Mouse (Mus musculus): ENCODE measurements around the gene Cldnd1. TPM values are rescaled to one million over a fixed set of nuclear protein-coding genes. Genes with fewer than 3 reads are reported as not detected.

Cldnd1 gene
- polyA plus RNA-seq, 1 experiment from 2014 or later: 70.1 TPM

DNA sequence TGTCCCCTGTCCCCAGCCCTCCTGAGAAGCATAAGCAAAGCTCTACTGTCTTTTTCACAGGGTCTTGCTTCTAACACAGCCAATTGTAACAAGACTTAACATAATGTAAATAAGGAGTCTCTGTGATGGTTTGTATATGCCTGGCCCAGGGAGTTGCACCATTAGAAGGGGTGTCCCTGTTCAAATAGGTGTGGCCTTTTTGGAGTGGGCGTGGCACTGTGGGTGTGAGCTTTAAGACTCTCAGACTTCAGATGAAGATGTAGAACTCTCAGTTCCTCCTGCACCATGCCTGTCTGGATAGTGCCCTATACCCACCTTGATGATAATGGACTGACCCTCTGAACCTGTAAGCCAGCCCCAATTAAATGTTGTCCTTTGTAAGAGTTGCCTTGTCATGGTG is 11.1 kb downstream of the Cldnd1 start:
- ATAC-seq: no peak
- DNase-seq (ENCODE audit: low read depth, low spot score): no peak
- in situ Hi-C loops (cut with MboI; ENCODE audit: low pct_unique_long_range_greater_than_20kb): loop anchor here (10.0 kb wide), 1 partner anchor 264 kb away; no protein-coding TSS in a partner anchor
- POLR2A ChIA-PET: no interaction called here
- TF ChIP-seq CTCF (IDR thresholded peaks at IDR 0.05): no peak
- no peaks in the 10 kb centered on the region for H3K27me3 ChIP-seq
- CTCF ChIA-PET: interaction anchor here (1.0 to 1.5 kb wide), 3 partner anchors 11 to 43 kb away, joined by 3 to 5 read pairs (median 3); no protein-coding TSS in a partner anchor

DNA sequence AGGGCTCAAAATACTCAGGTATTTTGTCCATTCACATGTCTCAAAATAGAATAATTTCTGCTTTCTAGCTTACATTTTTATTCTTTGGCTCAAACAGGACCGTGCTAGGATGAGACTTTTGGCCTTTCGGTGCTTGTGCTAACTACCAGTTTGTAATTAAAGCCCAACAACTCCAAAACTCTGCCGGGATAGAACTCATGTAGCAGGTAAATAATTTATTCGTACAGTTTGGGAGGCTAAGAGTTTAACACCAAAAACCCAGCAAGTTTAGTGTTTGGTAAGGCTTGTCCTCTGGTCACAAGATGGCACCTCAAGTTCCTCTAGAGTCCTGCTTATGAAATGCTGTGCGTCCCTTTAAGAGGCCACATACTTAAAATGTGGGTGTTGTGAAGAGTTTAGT is 13.0 kb downstream of the Cldnd1 start:
- ATAC-seq: no peak
- no peak for DNase-seq (ENCODE audit: low read depth, low spot score)
- H3K27me3 ChIP-seq: no peaks in the 10 kb centered on the region
- in situ Hi-C loops (cut with MboI; ENCODE audit: low pct_unique_long_range_greater_than_20kb): no loop called here
- ChIA-PET CTCF (no interaction called here), POLR2A (no interaction called here)
- no peak for TF ChIP-seq CTCF (IDR thresholded peaks at IDR 0.05)

DNA sequence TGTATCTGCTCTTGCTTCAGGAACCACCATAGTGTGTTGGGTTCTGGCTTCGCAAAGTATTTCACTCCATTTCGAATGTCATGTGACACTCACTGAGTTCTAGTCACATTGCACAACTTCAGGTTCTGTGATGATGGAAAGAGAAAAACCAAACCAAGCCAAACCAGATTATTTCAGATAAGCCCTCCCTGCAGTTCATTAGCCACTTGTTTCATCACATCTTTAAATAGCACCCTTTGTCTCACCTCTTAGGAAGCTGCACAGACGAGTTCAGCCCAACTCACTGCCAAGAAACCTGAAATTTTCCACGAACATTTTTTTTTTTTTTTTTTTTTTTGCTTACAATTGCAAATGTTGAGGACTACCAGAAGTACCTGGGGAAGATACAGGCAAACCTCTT is 19.0 kb downstream of the Cldnd1 start:
- POLR2A ChIA-PET: no interaction called here
- no peaks in the 10 kb centered on the region for H3K27me3 ChIP-seq
- CTCF ChIA-PET: no interaction called here
- DNase-seq (ENCODE audit: low read depth, low spot score) (no peak), ATAC-seq (peak; percentile 29)
- in situ Hi-C loops (cut with MboI; ENCODE audit: low pct_unique_long_range_greater_than_20kb): no loop called here
- TF ChIP-seq CTCF (IDR thresholded peaks at IDR 0.05): no peak

DNA sequence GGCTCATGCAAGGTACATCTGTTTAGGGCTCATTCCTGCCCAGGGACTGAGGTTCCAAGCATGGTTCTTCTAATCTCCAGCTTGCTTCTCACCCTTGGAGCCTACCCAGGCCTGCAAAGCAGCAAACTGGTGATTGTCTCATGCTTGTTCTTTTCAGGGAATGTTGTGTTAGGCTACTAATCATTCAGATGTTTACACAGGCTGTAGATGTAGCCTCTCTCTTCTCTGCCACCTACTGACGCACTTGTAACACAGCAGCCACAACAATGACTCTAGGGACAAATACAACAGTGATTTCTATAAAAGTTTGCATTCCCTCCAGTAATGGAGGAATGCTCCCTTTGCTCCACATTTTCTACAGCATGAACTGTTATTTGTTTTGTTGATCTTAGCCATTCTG is 23.6 kb downstream of the Cldnd1 start:
- TF ChIP-seq CTCF (IDR thresholded peaks at IDR 0.05): peak; percentile 49
- in situ Hi-C loops (cut with MboI; ENCODE audit: low pct_unique_long_range_greater_than_20kb): loop anchor here (5.0 to 25.0 kb wide), 3 partner anchors 51 to 636 kb away; partner anchors contain the start of gene Olfr173
- peaks cover 8% of the 10 kb centered on the region for H3K27me3 ChIP-seq
- ATAC-seq: peak; percentile 89
- ChIA-PET CTCF (interaction anchor here (2.4 kb wide), 1 partner anchor 13 kb away, joined by 5 read pairs; no protein-coding TSS in a partner anchor), POLR2A (interaction anchor here (0.5 kb wide), 1 partner anchor 83 kb away, joined by 3 read pairs; no protein-coding TSS in a partner anchor)
- DNase-seq (ENCODE audit: low read depth, low spot score): no peak

DNA sequence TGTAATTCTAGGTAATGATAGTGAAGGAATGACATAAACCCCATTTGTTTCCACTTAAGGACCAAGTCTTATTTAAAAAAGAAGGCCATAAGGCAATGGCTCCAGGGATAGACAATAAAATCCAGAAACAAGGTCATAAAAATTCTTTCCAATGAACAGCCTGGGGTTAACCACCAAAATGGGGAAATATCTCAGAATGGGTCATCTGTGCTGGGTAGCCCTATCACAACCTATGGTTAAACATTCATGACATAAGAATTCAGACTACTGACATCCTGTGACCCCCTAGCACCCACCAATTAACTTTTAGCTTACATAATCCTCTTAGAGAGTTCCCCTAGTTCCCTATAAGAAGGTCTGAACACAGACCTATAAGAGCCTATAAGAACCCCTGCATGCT is 28.5 kb downstream of the Cldnd1 start:
- ChIA-PET CTCF (no interaction called here), POLR2A (no interaction called here)
- in situ Hi-C loops (cut with MboI; ENCODE audit: low pct_unique_long_range_greater_than_20kb): loop anchor here (25.0 kb wide), 1 partner anchor 631 kb away; no protein-coding TSS in a partner anchor
- H3K27me3 ChIP-seq: peaks cover 24% of the 10 kb centered on the region
- ATAC-seq (no peak), DNase-seq (ENCODE audit: low read depth, low spot score) (no peak)
- TF ChIP-seq CTCF (IDR thresholded peaks at IDR 0.05): no peak

DNA sequence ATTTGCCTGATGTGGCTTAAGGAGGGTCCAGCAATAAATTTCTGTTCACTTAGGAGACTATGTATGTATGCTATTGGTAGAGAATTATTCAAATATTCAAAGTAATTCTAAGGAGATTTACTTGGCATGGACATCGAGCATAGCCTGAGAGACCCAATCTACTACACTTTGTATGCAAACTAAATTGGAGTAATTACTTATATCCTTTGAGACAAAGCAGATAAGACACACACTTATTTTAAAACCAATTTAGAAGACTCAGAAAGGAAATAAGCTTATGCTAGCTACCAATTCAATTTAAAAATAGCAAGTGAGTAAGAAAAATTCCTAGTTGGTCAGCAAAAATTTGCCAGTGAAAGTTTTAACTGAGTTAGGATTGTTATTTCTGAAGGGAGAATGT is 35.4 kb downstream of the Cldnd1 start, which contains the start of gene Olfr172:
Gene Olfr172, minus strand, starts transcription at position 101 of the 400 bp plus-strand sequence.
- H3K27me3 ChIP-seq: peaks cover 37% of the 10 kb centered on the region
- ChIA-PET CTCF (no interaction called here), POLR2A (no interaction called here)
- no peak for TF ChIP-seq CTCF (IDR thresholded peaks at IDR 0.05)
- ATAC-seq (no peak), DNase-seq (ENCODE audit: low read depth, low spot score) (no peak)
- in situ Hi-C loops (cut with MboI; ENCODE audit: low pct_unique_long_range_greater_than_20kb): loop anchor here (25.0 kb wide), 1 partner anchor 624 kb away; no protein-coding TSS in a partner anchor

Other genes with a start within 250 kb of the Cldnd1 start
- 4.5 TPM for gene St3gal6, start 203.7 kb upstream of the Cldnd1 start, polyA plus RNA-seq (2021)
- gene Gm813, start 110.9 kb upstream of the Cldnd1 start, polyA plus RNA-seq (2021): not detected
- gene E330017A01Rik, start 89.2 kb upstream of the Cldnd1 start, polyA plus RNA-seq (2021): not detected
- 27.3 TPM for gene Cpox, start 57.6 kb upstream of the Cldnd1 start, polyA plus RNA-seq (2021)
- not detected for gene Gpr15, start 8.8 kb upstream of the Cldnd1 start, polyA plus RNA-seq (2021)
- gene Olfr172, start 35.3 kb downstream of the Cldnd1 start, polyA plus RNA-seq (2021): not detected
- not detected for gene Olfr173, start 72.4 kb downstream of the Cldnd1 start, polyA plus RNA-seq (2021)
- not detected for gene Olfr175-ps1, start 98.9 kb downstream of the Cldnd1 start, polyA plus RNA-seq (2021)
- gene Olfr177, start 146.9 kb downstream of the Cldnd1 start, polyA plus RNA-seq (2021): not detected
- not detected for gene Olfr178, start 164.2 kb downstream of the Cldnd1 start, polyA plus RNA-seq (2021)
- gene Olfr181, start 200.8 kb downstream of the Cldnd1 start, polyA plus RNA-seq (2021): not detected
- not detected for gene Olfr180, start 201.5 kb downstream of the Cldnd1 start, polyA plus RNA-seq (2021)